Mouse (Mus musculus): ENCODE data around the gene Ipo7.
"Not testable (repeated sequence)": the region's sequence is repeated elsewhere in the genome, so short reads cannot be mapped to it uniquely, and the experiment has no call there.

DNA sequence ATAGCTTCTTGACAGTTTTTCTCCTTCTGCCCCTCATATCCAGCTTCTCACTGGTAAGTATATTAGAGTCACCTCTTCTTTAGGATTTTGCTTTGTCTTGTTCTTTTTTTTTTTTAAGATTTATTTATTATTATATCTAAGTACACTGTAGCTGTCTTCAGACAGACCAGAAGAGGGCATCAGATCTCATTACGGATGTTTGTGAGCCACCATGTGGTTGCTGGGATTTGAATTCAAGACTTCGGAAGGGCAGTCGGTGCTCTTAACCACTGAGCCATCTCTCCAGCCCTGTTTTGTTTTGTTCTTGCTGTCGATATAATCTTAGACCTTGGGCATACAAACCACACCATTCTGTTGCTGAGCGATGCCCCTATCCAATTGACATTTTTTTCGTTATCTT, 31.3 kb upstream of the Ipo7 start, which contains the start of gene Tmem41b:
- TF ChIP-seq POLR2A (IDR thresholded peaks at IDR 0.05; ENCODE audit: low read depth, low read length); CTCF (IDR thresholded peaks at IDR 0.05; ENCODE audit: extremely low read depth, insufficient read depth, insufficient read length, insufficient replicate concordance): not testable (repeated sequence)
